Mouse (Mus musculus) stomach, postnatal 0 days (tissue): ENCODE data around the gene Ebf3. TPM values are rescaled to one million over a fixed set of nuclear protein-coding genes. Genes with fewer than 3 reads are reported as not detected.

Experiments
- ATAC-seq: fragments of 200-750 bp; cut with Nextera tagmentation; 2 replicates; pipeline ENCODE4 v1.8.0; 2017; ENCODE audit not compliant: low FRiP score, low TSS enrichment
- DNase-seq: peaks from one replicate; pipeline ENCODE4 v3.0.0-alpha.2; 2016; ENCODE audit warnings: low spot score
- H3K27ac ChIP-seq: fragments of 300-500 bp; sonication (generic); replicated peaks from 2 replicates; pipeline ENCODE4 v1.5.1; 2014; ENCODE audit warnings: mild to moderate bottlenecking, control low read depth
- H3K27me3 ChIP-seq: fragments of 300-500 bp; sonication (generic); 2 replicates; pipeline ENCODE4 v1.6.1; 2014; ENCODE audit warnings: low read length; ENCODE audit not compliant: control insufficient read depth, insufficient read depth
- H3K36me3 ChIP-seq: fragments of 300-500 bp; sonication (generic); 2 replicates; pipeline ENCODE4 v1.6.1; 2014; ENCODE audit warnings: low read length, mixed read lengths; ENCODE audit not compliant: control insufficient read depth, insufficient read depth
- H3K4me1 ChIP-seq: fragments of 300-500 bp; sonication (generic); replicated peaks from 2 replicates; pipeline ENCODE4 v1.6.1; 2014; ENCODE audit warnings: antibody characterized with exemption; ENCODE audit not compliant: control insufficient read depth, insufficient read depth
- H3K4me2 ChIP-seq: fragments of 300-500 bp; sonication (generic); replicated peaks from 2 replicates; pipeline ENCODE4 v1.6.1; 2014; ENCODE audit warnings: low read depth, mild to moderate bottlenecking, control low read depth, moderate library complexity
- H3K4me3 ChIP-seq: fragments of 300-500 bp; sonication (generic); 2 replicates; pipeline ENCODE4 v1.5.1; 2014; ENCODE audit warnings: low read depth, low read length, control low read depth
- H3K9ac ChIP-seq: fragments of 300-500 bp; sonication (generic); 2 replicates; pipeline ENCODE4 v1.6.1; 2014; ENCODE audit warnings: mild to moderate bottlenecking, low read length, control low read depth, mixed read lengths
- H3K9me3 ChIP-seq: fragments of 300-500 bp; sonication (generic); 2 replicates; pipeline ENCODE4 v1.6.1; 2016; ENCODE audit warnings: low read length; ENCODE audit not compliant: control insufficient read depth
- CTCF ChIP-seq: IDR thresholded peaks from 2 replicates; pipeline ENCODE4 v1.5.1; 2016; ENCODE audit warnings: antibody characterized with exemption, low read depth, mild to moderate bottlenecking, moderate library complexity
- EP300 ChIP-seq: optimal IDR thresholded peaks from 2 replicates; pipeline ENCODE3; 2016; ENCODE audit warnings: antibody characterized with exemption
- WGBS: fragments of 180-500 bp; shearing (Covaris S2); extraction: QIAGEN DNeasy Blood & Tissue Kit; methylation state at CpG from one replicate; pipeline ENCODE4 v1.1.7; 2014; 5-methylcytosine and 5-hydroxymethylcytosine counted together
- polyA plus RNA-seq: library from polyadenylated mRNA; unstranded; fragments of >200 nt; fragmentation: Nextera tagmentation; extraction: Ambion mirVana; gene quantifications from 2 replicates; pipeline ENCODE4 v1.2.1, GENCODE M21; 2015

Ebf3 gene
- polyA plus RNA-seq, 1 experiment from 2014 or later: 0.58 TPM

DNA sequence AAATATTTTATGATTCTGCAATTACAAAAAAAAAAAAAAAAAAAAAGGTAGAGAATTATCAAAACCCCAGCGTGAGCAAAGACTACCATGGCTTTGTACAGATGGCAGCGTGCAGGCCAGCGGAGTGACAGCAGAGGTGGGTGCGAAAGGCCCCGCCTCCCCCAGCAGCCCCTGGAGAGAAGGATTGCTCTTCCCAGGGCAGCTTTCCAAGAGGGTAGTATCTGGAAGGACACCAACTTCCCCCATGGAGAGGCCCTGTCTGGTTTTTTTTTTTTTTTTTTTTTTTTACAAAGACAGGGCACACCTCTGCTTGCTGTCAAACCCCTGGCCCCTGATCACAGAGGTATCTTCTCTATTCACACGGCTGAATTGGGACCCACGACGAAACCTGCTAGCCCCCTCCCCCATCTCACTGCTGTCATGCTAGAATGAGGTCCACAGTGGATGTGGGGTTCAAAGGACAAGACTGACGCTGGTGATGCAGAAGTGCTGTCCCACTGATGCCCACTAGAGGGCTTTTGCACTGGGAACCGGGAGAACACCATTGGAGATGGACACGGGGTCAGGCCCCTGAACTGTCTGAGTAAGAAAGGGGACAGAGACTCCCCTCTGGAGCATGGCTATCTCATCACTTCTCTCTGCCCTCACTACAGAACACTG lies 67.9 kb downstream of the Ebf3 start:
- no peak for TF ChIP-seq EP300
- TF ChIP-seq CTCF: peak; percentile 80
- peak; percentile 58 for DNase-seq
- Histone ChIP-seq H3K4me1 (no peaks in the 10 kb centered on the region), H3K36me3 (no peaks in the 10 kb centered on the region), H3K9ac (no peak overlapping the region), H3K27ac (no peak overlapping the region), H3K4me3 (no peak overlapping the region), H3K27me3 (no peaks in the 10 kb centered on the region), H3K4me2 (no peak overlapping the region), H3K9me3 (no peaks in the 10 kb centered on the region)
- 45% methylated on average over 11 of the region's 11 CpGs for WGBS
- no peak for ATAC-seq

DNA sequence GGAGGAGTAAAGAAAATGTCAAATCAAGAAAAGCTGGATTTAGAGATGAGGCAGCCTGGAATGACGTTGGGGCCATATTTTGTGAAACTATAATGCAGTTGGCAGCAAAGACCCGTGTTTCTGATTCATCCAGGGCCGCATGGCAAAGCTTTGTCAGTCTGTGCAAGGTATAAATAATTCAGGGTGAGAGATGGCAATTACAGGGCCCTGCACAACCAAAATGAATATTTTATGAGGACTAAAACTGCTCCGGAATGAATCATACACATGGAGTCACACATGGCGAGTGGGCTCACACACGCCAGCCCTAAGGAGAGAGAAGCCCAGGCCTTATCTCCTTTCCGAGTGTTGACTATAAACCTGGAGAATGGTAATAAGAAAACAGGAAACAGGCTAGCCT lies 69.4 kb downstream of the Ebf3 start:
- Histone ChIP-seq H3K36me3 (no peaks in the 10 kb centered on the region), H3K27me3 (no peaks in the 10 kb centered on the region), H3K27ac (no peak overlapping the region), H3K9me3 (no peaks in the 10 kb centered on the region), H3K4me3 (no peak overlapping the region), H3K4me1 (no peaks in the 10 kb centered on the region), H3K9ac (no peak overlapping the region), H3K4me2 (no peak overlapping the region)
- TF ChIP-seq CTCF: no peak
- no peak for TF ChIP-seq EP300
- DNase-seq: no peak
- 84% methylated on average over 7 of the region's 7 CpGs for WGBS
- no peak for ATAC-seq

DNA sequence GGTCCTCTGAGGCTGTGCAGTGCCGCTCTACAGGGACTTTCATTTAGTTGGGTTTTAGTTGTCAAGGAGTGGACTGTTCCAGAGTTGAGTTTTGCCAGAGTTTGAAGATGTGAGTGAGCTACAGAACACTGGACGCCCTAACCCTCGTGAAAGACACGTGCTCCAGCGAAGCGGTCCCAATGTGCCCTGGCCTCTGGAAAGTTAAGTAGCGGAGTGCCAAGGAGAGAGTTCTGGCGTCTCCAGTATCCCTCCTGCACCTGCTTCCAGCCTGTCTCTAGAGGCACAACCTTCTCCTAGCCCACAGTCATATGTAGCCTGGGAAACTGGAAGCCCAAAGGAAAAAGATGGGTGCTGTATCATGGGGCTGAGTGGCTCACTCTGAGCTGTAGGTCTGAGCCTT lies 73.8 kb downstream of the Ebf3 start:
- Histone ChIP-seq H3K27ac (no peak overlapping the region), H3K36me3 (no peaks in the 10 kb centered on the region), H3K9ac (no peak overlapping the region), H3K4me3 (no peak overlapping the region), H3K4me2 (no peak overlapping the region), H3K9me3 (no peaks in the 10 kb centered on the region), H3K4me1 (no peaks in the 10 kb centered on the region), H3K27me3 (no peaks in the 10 kb centered on the region)
- DNase-seq: no peak
- no peak for TF ChIP-seq EP300
- no peak for ATAC-seq
- WGBS: 95% methylated on average over 8 of the region's 8 CpGs

- DNase-seq (no peak), ATAC-seq (no peak)
- Histone ChIP-seq H3K4me3 (no peak overlapping the region), H3K4me2 (no peak overlapping the region), H3K27ac (no peak overlapping the region), H3K9me3 (no peaks in the 10 kb centered on the region), H3K4me1 (no peaks in the 10 kb centered on the region), H3K9ac (no peak overlapping the region), H3K27me3 (no peaks in the 10 kb centered on the region), H3K36me3 (no peaks in the 10 kb centered on the region)
- WGBS: 74% methylated on average over 5 of the region's 5 CpGs
- TF ChIP-seq EP300 (no peak), CTCF (no peak)
Measured at GRCm38 (mm10) chr7:137239542-137240133, 74.6 kb downstream of the Ebf3 start.

GRCm38 (mm10) chr7:137237419-137237818 lies 76.8 kb downstream of the Ebf3 start:
- Histone ChIP-seq H3K4me1 (no peaks in the 10 kb centered on the region), H3K4me2 (no peak overlapping the region), H3K36me3 (no peaks in the 10 kb centered on the region), H3K9ac (no peak overlapping the region), H3K9me3 (no peaks in the 10 kb centered on the region), H3K27ac (no peak overlapping the region), H3K27me3 (no peaks in the 10 kb centered on the region), H3K4me3 (no peak overlapping the region)
- 81% methylated on average over 12 of the region's 12 CpGs for WGBS
- no peak for TF ChIP-seq EP300
- no peak for TF ChIP-seq CTCF
- DNase-seq: no peak
- no peak for ATAC-seq

DNA sequence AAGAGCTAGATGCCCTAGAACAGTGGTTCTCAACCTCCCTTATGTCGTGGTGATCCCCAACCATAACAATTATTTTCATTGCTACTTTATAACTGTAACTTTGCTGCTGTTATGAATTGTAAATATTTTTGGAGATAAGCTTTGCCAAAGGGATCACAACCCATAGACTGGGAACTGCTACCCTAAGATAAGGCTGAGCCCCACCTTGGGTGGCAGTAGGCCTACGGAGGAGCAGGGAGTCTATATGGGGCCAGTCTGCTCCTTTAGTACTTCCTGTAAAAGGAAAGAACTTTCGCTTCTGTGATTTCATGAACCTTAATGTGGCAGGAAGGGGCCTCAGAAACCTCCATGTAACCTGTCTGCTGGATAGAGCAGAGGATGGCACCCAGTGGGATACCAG lies 90.4 kb downstream of the Ebf3 start:
- H3K27me3 ChIP-seq: no peaks in the 10 kb centered on the region
- H3K4me3 ChIP-seq: no peak overlapping the region
- H3K36me3 ChIP-seq: no peaks in the 10 kb centered on the region
- no peak overlapping the region for H3K9ac ChIP-seq
- no peaks in the 10 kb centered on the region for H3K4me1 ChIP-seq
- no peaks in the 10 kb centered on the region for H3K9me3 ChIP-seq
- H3K27ac ChIP-seq: no peak overlapping the region
- no peak for DNase-seq
- no peak for ATAC-seq
- H3K4me2 ChIP-seq: no peak overlapping the region
- no peak for TF ChIP-seq CTCF
- TF ChIP-seq EP300: no peak
- WGBS: 88% methylated on average over 3 of the region's 3 CpGs
